Mouse (Mus musculus): Measurements from ENCODE around the gene Gm44503.

Gm44503 gene

DNA sequence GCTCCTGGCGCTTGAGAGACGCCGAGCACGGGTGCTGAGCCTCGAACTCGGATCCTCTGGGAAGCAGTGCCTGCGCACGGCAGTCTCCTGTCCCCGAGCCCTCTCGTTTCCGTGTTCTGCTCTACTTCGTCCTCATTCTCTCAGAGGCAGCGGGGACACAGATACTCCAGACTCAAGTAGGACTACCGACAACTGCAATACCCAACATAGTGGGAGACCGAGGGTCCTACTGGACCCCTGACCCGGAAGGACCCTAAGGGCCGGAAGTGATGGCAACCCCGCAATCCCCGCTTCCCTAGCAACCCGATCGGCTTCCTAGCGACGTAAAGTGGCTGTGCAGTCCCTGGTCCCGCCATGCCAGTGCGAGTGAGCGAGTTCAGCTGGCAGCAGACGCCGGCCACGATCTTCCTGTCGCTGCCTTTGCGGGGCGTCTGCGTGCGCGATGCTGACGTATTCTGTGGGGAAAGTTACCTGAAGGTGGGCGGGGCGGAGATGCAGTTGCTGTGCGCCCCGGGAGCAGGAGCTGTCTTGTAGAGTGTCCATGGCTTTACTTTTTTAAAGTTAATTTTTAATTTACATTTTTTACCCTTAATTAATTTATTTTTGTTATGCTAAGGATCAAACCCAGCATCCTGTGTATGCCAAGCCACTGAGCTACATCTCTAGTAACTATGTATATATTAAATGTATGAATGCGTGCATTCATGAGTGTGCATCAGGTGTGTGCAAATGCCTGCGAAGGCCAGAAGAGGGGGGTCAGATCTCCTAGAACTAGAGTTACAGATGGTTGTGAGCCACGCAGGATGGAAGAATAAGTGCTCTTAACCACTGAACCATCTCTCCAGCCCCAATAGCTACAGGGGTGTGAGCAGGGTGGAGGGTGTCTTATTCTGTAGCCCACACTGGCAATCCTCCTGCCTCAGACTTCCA lies at the start of gene Gm44503, which contains the start of gene Dyx1c1:
Gene Gm44503, plus strand, starts transcription at position 332 of the 930 bp plus-strand sequence.
Gene Dyx1c1, plus strand, starts transcription at position 265 of the 930 bp plus-strand sequence.
- in situ Hi-C loops (cut with MboI, MseI), result no loop called here

DNA sequence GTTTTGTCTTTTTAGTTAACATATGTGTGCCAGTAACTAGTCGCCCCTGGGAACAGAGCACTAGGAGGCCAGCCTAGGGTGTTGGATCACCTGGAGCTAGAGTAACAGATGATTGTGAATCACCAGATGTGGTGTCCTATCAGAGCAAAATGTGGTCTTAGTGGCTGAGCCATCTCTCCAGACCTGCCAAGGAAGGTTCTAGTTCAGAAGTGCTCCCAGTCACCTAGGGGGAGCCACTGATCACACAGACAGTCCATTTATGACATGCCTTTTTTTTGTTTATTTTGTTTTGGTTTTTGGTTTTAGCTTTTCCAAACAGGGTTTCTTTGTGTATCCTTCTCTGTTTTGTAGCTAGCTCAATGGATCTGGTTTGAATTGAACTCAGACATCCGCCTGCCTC lies 47.3 kb upstream of the Gm44503 start:
- in situ Hi-C loops (cut with MboI, MseI), result no loop called here

DNA sequence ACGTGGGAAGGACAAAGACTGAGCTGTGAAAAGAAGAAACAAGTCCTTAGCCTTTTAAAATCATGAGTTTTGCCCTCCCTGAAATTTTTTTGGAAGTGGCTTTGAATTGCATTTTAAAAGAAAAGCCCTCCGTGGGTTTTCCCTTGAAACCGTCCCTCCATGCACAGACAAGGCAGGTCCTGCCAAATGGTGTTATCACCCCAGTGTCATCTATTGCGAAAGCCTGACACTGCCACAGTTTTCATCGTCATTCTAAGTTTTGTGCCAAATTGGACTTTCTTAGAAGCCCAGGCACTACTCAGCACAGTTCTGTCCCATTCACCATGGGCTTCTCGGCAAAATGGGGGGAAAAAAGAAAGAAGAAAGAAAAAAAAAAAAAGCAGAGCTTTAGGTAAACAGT lies 45.1 kb upstream of the Gm44503 start:
- in situ Hi-C loops (cut with MboI, MseI), result no loop called here

DNA sequence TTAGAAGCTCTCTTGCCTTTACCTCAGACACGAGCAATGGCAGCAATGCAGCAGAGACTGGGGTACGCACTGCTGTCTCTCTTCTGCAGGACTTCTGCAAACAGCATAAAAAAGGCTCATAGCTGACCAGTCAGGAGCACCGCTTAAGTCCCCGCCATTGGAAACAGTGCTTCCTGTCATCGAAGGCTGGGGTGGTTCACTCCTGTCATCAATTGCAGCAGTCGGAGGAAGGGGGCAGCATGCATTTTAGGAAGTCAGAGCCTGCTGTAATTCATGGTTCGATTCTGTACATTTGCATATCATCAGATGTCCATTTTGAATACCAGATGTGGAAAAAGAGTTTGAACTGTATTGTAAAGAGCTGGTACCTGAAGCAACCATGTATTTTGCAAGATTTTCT lies 42.9 kb upstream of the Gm44503 start:
- in situ Hi-C loops (cut with MboI, MseI), result no loop called here

DNA sequence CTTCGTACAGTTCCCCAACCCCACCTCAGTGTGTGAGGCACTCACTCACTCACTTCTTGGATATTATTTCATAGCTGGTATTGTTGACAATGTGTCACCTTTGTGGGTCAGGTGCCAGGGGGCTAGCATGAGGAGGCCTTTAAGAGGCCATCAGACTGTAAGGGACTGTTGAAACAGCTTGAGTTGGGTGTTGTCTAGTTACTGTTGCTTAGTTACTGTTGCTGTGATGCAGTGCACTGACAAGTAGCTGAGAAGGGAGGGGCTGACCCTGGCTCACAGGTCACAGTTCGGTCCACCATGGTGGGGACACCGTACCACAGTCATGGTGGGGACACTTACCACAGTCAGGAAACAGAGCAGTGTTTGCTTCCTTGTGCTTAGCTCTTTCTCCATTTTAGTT lies 35.6 kb upstream of the Gm44503 start:
- in situ Hi-C loops (cut with MboI, MseI), result no loop called here

DNA sequence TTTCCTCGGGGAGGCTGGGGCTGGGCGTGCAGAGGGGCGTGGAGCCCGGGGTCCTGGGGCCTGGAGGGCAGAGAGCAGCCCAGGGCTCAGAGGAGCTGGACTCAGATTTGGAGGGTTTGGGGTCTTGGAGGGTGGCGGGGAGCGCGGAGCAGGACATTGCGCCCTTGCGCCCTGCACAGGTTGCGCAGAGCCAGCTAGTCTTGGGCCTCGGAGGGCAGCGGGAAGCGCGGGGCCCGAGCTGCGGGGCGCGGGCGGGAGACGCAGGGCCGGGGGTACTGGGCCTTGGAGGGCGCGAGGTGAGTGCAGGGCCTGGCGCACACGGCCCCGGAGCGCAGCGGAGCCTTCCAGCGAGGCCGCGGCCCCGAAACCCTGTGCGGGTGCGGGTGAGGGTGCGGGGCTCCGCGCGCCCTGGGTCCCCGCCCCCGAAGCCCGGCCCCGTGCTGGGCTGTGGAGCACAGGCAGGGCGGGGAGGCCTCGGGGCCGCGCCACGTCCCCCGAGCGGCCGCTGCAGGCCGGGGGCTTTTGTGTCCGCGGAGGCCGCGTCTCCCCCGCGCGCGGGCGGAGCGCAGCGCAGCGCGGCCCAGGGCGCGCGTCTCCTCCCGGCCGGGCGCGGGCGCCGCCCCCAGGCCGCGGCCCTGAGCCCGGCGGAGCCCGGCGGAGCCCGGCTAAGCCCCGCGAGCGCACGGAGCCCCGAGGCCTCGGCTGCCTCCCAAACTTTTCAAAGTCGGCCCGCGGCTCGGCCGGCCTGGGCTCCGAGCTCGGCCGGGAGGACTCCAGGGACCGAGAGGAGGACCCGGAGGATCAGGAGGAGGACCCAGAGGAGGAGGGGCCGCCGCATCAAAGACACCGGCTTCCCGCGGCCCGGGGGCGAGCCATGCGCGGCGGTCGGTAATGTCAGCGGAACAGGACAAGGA lies 33.4 kb upstream of the Gm44503 start, which contains the start of gene Pygo1:
Gene Pygo1, plus strand, starts transcription at position 625 of the 914 bp plus-strand sequence.
- in situ Hi-C loops (cut with MboI, MseI), result no loop called here

DNA sequence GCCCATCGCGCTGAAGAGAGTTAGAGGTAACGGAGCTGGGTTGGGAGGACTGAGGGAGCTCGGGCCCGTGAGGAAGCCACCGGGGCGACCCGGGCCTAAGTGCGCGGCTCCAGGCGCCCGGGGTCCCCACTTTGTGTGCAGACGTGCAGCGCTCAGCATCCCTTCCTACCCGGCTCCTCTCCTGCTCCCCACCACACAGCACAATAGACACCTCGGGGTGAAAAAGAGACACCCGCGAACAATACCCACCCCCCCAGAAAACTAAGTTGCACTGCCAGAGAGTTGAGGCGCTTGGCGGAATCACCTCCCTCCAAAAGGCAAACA lies 32.8 kb upstream of the Gm44503 start:
- in situ Hi-C loops (cut with MboI, MseI), result no loop called here

DNA sequence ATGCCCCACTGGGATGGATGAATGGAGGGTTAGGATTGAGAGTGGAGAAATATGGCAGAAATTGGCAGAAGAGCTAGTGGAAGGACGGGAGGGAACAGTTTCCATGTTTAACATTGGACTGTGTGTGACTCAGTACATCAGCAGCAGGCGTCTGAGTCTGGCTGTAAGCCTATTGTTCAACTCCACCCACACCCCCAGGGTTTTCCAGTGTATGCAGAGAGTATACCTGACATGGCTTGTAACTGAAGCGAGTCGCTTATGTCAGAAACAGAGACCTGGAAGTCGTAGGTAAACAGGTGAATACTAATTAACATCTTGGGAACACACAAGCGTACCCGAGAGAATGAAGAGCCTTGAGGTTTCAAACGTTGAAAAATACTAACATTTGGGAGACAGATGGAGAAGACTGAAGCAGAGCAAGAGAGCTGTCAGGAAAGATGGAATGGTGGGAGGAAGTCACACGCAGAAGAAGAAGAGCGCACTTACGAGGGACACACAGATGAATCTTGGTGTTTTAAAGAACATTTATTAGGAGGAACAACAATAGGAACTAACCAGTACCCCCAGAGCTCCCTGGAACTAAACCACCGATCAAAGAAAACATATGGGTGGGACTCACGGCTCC lies 27.4 kb upstream of the Gm44503 start:
- in situ Hi-C loops (cut with MboI, MseI), result no loop called here

DNA sequence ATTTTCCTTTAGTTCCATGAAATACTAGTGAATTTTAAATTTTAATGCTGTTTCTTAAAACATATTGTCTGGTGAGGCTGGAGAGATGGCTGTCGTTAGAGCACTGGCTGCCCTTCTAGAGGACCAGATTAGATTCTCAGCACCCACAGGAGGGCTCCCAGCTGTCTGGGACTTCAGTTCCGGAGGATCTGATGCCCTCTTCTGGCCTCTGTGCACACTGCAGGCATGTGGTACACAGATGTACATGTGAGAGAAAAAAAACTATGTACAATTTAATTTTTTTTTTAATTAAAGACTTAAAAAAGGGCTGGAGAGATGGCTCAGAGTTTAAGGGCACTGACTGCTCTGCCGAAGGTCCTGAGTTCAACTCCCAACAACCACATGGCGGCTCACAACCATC lies 23.3 kb upstream of the Gm44503 start:
- in situ Hi-C loops (cut with MboI, MseI), result no loop called here

DNA sequence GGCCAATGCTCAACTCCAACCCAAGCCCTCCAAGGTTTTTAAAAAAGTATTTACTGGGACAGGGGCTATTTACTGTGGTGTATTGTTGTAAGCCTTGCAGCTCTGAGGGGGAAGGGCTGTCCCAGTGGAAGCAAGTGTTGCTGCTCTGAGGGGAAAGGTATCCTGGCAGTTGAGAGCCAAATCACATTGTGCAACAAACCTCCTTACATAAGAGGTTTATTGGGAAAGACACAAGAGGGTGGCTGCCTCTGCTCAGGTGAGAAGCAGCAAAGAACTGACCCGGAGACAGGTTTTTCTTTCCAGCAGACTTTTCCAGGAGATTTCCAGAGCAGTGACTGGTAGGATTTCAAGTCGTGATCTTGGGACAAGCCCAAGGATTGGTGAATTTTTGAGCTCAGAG lies 22.4 kb upstream of the Gm44503 start:
- in situ Hi-C loops (cut with MboI, MseI), result no loop called here

DNA sequence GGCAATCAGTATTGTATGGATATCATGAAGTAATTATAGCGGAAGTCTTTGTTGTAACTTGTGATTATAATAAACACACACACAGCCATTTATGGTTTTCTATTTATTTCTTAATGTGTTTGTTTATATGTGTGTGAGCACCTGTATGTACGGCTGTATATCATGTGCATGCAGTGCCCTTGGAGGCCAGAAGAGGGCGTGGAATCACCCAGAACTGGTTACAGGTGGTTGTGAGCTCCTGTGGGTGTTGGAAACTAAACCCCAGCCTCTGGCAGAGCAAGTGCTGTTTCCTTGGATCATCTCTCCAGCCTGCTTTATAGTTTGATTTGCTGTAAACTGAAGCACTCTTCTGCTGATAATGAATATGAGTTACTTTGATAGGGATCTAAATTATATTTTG lies 15.2 kb upstream of the Gm44503 start:
- in situ Hi-C loops (cut with MboI, MseI), result no loop called here

DNA sequence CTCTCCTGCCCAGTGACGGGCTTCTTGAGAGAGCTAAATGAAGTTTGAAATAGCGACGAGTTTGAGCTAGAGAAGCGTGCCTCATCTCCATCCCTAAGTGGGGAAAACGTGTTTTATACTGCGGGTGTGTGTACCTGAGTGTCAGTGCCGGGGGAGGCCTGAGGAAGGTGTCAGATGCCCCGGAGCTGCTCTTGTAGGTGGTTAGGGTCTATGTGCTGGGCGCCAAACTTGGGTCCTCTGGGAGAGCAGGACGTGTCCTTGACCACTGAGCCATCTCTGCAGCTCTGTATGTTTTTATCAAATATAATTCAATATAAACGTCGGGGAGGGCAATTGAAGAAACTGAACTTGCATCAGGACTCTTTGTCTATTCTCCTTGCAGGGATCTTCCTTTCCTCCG lies 14.4 kb upstream of the Gm44503 start:
- in situ Hi-C loops (cut with MboI, MseI), result no loop called here

DNA sequence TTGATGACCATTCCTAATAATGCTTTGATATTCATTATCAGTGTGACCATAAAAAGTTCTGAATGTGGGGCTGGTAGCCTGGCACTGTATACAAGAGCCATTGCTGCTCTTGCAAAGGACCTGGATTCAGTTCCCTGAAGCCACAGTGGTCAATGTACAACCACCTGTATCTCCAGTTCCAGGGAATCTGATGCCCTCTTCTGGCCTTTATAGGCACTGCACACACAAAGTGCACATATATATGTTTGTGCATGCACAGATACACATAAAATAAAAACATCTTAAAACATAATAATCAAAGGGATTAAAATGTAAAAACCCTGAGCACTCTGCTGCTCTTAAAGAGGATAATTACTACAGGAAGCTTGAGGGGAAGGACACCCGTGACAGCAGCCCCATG lies 11.6 kb upstream of the Gm44503 start:
- in situ Hi-C loops (cut with MboI, MseI), result no loop called here

DNA sequence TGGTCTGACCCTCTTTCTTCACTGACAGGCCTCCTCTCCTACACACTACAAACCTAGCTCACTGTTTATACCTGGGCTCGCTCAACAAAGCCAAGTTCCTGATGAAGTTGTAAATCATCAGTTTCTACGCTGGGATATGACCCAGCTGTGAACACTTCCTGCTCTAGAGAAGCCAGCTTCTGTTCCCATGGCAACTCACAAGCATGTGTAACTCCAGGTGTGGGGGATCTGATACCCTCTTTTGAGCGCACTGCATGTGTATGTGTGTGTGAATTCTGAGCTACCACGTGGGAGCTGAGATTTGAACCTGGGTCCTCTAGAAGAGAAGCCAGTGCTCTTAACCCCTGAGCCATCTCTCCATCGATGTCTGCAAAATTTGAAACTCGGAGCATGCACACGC lies 9.1 kb upstream of the Gm44503 start:
- in situ Hi-C loops (cut with MboI, MseI), result no loop called here

DNA sequence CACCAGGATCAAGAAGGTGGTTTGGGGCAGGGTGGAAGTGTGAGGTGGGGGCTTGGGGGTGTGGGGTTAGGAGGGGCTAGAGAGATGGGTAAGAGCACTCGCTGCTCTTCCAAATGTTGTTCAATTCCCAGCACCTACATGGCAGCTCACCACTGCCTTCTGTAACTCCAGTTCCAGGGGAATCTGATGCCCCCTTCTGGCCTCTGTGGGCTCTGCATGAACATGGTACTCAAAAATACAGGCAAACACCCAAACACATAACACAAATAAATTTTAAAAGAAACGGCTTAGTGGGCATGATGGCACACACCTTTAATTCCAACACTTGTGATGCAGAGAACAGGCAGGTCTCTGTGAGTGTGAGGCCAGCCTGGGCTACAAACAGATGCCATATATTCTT lies 3.9 kb upstream of the Gm44503 start:
- in situ Hi-C loops (cut with MboI, MseI), result no loop called here

DNA sequence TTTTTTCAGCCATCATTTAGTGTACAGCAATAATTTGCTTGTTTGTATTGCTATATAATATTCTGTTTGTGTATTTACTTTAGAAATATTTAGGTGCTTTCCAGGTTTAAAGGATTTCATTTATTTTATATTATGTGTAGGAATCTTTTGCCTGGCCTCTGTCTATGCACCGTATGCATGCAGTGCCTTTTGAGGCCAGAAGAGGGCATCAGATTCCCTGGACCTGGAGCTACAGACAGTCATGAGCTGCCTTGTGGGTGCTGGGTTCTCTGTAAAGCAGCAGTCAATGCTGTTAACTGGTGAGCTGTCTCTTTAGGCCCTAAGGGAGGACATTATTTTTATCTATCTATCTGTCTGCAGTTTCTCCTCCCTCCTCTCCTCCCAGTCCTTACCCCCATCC lies 3.1 kb upstream of the Gm44503 start:
- in situ Hi-C loops (cut with MboI, MseI), result no loop called here

DNA sequence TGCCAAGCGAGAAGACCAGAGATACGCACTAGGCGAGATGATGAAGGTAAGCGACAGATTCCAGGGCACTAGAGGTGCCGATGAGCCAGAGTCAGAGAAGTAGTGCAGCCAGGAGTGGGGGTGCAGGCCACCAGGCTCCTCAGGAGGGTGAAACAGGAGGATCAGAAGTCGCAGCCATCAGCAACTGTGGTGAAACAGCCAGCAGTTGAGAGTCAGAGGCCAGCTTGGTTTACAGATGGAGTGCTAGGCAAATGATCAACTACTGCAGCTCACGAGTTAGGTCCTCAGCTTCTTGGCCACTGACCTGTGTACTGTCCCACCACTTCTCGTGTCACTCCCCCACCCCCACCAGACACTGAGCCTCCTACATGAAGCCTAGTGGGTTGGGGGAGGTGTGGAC lies 2.7 kb downstream of the Gm44503 start:
- in situ Hi-C loops (cut with MboI, MseI), result loop anchor here (5.0 kb wide), 1 partner anchor 81 kb away; the partner anchor contains the start of genes Pigb and Rab27a

DNA sequence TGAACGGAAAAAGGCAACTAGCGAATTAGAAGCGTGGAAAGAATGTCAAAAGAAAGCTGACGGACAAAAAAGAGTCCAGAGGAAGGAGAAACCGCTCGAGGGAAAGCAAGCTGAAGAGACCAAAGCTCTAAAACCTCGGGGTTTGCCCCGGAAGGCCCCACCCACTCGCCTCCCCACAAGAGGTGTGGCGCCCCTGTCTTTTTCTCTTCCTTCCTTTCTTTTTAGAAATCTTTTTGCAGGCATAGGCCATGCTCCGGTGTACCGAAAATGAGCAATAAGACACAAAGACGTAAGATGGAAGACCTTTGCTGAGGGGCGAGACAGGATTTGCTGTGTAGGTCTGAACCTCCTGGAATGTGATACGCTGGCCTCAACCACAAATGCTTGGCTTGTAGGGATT lies 3.3 kb downstream of the Gm44503 start:
- in situ Hi-C loops (cut with MboI, MseI), result loop anchor here (5.0 kb wide), 1 partner anchor 80 kb away; the partner anchor contains the start of genes Pigb and Rab27a

DNA sequence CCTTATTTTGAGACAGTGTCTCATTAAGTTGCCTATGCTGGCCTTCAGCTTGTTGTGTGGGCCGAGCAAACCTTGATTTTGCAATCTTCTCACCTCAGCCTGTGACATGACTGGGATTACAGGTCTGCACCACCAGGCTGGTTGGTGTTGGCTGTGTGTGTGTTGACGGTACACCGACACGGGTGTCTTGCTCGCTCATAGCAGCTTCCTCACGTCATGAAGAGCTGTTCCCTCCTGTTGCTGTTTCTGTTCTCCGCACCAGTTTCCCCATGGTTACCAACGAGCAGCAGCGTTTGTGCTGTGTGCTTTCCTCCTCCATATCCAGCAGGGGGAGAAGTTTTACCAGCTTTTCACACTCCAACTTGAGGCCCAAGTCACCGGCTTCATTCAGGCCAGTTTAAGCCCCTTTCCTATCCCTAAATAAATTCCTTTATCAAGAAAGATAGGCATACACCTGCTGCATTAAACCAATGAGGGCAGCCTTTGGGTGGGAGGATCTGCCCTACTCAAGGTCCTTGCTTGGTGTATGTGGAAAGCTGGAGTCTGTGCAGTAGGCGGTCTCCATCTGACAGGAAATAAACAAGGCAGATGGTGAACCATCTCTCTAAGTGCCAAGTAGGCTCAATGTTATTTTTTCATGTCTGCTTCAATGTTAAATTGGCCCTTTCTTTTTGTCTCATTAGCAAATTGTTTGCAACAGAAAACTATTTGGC lies 9.9 kb downstream of the Gm44503 start:
- in situ Hi-C loops (cut with MboI, MseI), result loop anchor here (5.0 kb wide), 1 partner anchor 134 kb away; the partner anchor contains the start of genes Gm20509 and Khdc3

DNA sequence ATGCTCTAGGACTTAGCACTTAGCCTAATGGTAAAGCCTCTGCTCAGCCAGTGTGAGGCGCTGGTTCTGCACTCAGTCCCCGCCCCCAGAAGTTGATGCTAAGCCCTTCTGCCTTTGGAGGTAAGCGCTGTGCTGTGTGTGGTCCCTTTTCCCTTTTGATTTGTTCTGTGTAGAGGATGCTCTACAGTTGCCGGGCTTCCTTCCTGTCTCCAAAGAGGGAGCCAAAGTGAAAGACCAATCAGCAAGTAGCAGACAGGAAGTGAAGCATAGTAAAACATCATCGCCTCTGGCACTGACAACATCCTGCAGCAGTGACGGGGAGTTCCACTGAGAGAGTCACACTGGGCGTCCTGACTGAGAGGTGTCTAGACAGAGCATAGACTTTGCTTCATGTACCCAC lies 11.2 kb downstream of the Gm44503 start:
- in situ Hi-C loops (cut with MboI, MseI), result loop anchor here (5.0 kb wide), 1 partner anchor 132 kb away; the partner anchor contains the start of genes Gm20509 and Khdc3

DNA sequence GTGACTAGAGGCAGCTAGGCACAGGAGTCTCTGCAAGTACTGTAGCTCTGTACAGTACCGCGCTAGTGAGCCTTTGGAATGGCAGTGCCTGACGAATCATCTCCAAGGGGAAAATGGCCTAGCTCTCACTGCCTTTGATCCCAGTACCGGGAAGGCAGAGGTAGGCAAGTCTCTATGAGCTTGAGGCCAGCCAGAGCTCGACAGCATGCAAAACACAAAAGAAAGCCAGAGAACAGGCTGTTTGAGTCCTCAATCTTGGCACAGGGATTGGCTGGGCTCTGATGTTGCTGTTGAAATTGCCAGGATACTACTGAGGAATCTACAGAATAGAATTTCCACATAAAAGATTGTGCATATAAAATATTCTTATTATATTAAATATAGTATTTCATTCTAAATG lies 13.8 kb downstream of the Gm44503 start:
- in situ Hi-C loops (cut with MboI, MseI), result no loop called here
